Mouse (Mus musculus): ENCODE data around the gene Defb28.

- TF ChIP-seq POLR2A (IDR thresholded peaks at IDR 0.05; ENCODE audit: low read depth, low read length) (no peak), CTCF (conservative IDR thresholded peaks at IDR 0.05; ENCODE audit: insufficient read depth, insufficient read length, low read depth, low read length) (no peak)
These were observed 52.3 kb downstream of the Defb28 start for GRCm38 (mm10) chr2:152570313-152570712.
